Comparison of ENCODE assay signal across 8 mouse cellular contexts in genomic region chr17:53462603-53463495, GRCm38 (mm10). TPM values are rescaled to one million over a fixed set of nuclear protein-coding genes. Genes with fewer than 3 reads are reported as not detected.
DNase-seq lines count a peak whose midpoint lies in the region; ATAC-seq lines count a peak whose summit lies in the region.

Gene Efhb (minus strand): TSS chr17:53463321.

- ATAC-seq in lung, embryonic 15.5 days (ENCODE audit: borderline replicate concordance, extremely low read depth, low FRiP score, low TSS enrichment) = peak; percentile 95; the same call in 1 of the 2 replicates
- ATAC-seq in neutrophil, adult 5-6 weeks (ENCODE audit: extremely low read depth, insufficient number of reproducible peaks, low FRiP score, poor library complexity, severe bottlenecking) = 0 out of 2 replicates have a peak, but pooled peaks have one; percentile 18

- WGBS in hindbrain, embryonic 10.5 days = 19% methylated on average over 26 of the region's 26 CpGs
- WGBS in lung, embryonic 15.5 days = 23% methylated on average over 26 of the region's 26 CpGs

- H3K4me2 ChIP-seq in lung, embryonic 15.5 days = peak within 1 kb of the TSS; percentile 70

- DNase-seq in MEL-GATA-1-ER (ENCODE audit: extremely low read depth, low read depth) = peak; percentile 33
- DNase-seq in cerebellum, adult 8-10 months = peak; percentile 28
- peak; percentile 20 to 70 for DNase-seq in frontal cortex, adult 2 months (ENCODE audit: extremely low spot score in 1 of 2, low spot score in 1 of 2)
- DNase-seq in hindbrain, embryonic 10.5 days (ENCODE audit: low spot score) = peak; percentile 89
- DNase-seq in layer of hippocampus, adult 8-10 months (ENCODE audit: low spot score in 2 of 2) = peak; percentile 34 to 51
- peak; percentile 74 for DNase-seq in thymus, postnatal 0 days (ENCODE audit: low spot score)

- peak within 1 kb of the TSS; percentile 31 for H3K9ac ChIP-seq in lung, embryonic 15.5 days

- no peaks in the 10 kb centered on the region for H3K27me3 ChIP-seq in hindbrain, embryonic 10.5 days (ENCODE audit: insufficient read depth, poor library complexity, severe bottlenecking)
- no peaks in the 10 kb centered on the region for H3K27me3 ChIP-seq in lung, embryonic 15.5 days

- H3K36me3 ChIP-seq in hindbrain, embryonic 10.5 days = no peaks in the 10 kb centered on the region
- no peaks in the 10 kb centered on the region for H3K36me3 ChIP-seq in lung, embryonic 15.5 days

- peak within 1 kb of the TSS; percentile 53 for H3K4me3 ChIP-seq in hindbrain, embryonic 10.5 days
- H3K4me3 ChIP-seq in lung, embryonic 15.5 days = peak within 1 kb of the TSS; percentile 46

- H3K4me1 ChIP-seq in hindbrain, embryonic 10.5 days (replicated peaks) = peaks cover 12% of the 10 kb centered on the region
- peaks cover 8% of the 10 kb centered on the region; the same call in 1 of the 2 replicates for H3K4me1 ChIP-seq in lung, embryonic 15.5 days

- H3K9me3 ChIP-seq in hindbrain, embryonic 10.5 days = no peaks in the 10 kb centered on the region
- H3K9me3 ChIP-seq in lung, embryonic 15.5 days = no peaks in the 10 kb centered on the region

- peak within 1 kb of the TSS; percentile 83 for H3K27ac ChIP-seq in hindbrain, embryonic 10.5 days
- no peak within 1 kb of the TSS for H3K27ac ChIP-seq in lung, embryonic 15.5 days

RNA-seq across cellular contexts. Expression of gene Efhb, which starts in this region (rescaled TPM):
- polyA plus RNA-seq in frontal cortex, adult 2 months (2012; rRNA removed) = 0.32 TPM in 2 replicates
- 0.84 and 0.95 TPM in 2 replicates for polyA plus RNA-seq in hindbrain, embryonic 10.5 days (2016; fragmentation: Nextera tagmentation; extraction: Ambion mirVana)
- under 1 TPM; 0.28 to 0.83 (median 0.57) TPM for total RNA-seq in layer of hippocampus, adult 8-10 months (2022)
- polyA plus RNA-seq in lung, embryonic 15.5 days (2015; fragmentation: Nextera tagmentation; extraction: Ambion mirVana) = 0.64 and 0.89 TPM in 2 replicates
- 0.35 and 0.37 TPM in 2 replicates for total RNA-seq in neutrophil, adult 5-6 weeks (2017)
- 0.12 and 0.18 TPM in 2 replicates for polyA plus RNA-seq in thymus, postnatal 0 days (2015; fragmentation: Nextera tagmentation; extraction: Ambion mirVana)

Comparison
In these comparisons a context has a peak if more than half of its experiments do, and no peak if none do; other contexts are left out.
1. Peak in DNase-seq in frontal cortex, adult 2 months; RNA of the gene not detected or under 1 TPM.
2. Peak in DNase-seq, H3K4me3 ChIP-seq and H3K27ac ChIP-seq in hindbrain, embryonic 10.5 days; RNA of the gene not detected or under 1 TPM.
3. Peak in DNase-seq in layer of hippocampus, adult 8-10 months; RNA of the gene not detected or under 1 TPM.
4. Peak in ATAC-seq, H3K4me3 ChIP-seq, H3K9ac ChIP-seq and H3K4me2 ChIP-seq in lung, embryonic 15.5 days; RNA of the gene not detected or under 1 TPM.
5. Peak in ATAC-seq in neutrophil, adult 5-6 weeks; RNA of the gene not detected or under 1 TPM.
6. Peak in DNase-seq in thymus, postnatal 0 days; RNA of the gene not detected or under 1 TPM.
7. DNase-seq: peak in every context shown above with its lines; median percentile 89 in hindbrain, embryonic 10.5 days; 74 in thymus, postnatal 0 days; 45 in frontal cortex, adult 2 months; 42 in layer of hippocampus, adult 8-10 months; 33 in MEL-GATA-1-ER; 28 in cerebellum, adult 8-10 months.